Mouse (Mus musculus) c-Kit-negative CD71-positive TER-119-positive erythroid progenitor cells, embryonic 14.5 days (primary cell): ENCODE measurements around the gene Flvcr1.

Source experiments
- DNase-seq: peaks from one replicate; pipeline ENCODE4 v3.0.0-alpha.2; 2013; ENCODE audit warnings: low read depth, low spot score

Gene Flvcr1

DNA sequence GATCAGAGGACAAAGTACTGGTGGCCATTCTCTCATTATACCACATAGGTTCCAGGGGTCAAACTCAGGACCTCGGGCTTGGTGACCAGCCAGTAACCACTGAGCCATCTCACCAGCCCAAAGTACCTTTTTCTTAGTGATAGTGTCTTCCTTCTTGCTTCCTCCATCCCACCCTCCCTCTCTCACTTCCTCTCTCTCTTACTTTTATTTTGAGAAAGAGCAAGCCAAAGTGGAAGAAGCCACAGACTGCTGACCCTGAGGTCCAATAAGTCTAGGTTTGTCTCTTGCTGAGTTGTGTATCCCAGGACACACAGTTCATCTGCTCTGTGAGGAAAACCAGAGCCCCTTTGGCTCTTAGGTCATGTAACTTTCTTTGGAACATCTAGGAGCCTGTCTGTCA lies 45.5 kb downstream of the Flvcr1 start:
- DNase-seq, result no peak

DNA sequence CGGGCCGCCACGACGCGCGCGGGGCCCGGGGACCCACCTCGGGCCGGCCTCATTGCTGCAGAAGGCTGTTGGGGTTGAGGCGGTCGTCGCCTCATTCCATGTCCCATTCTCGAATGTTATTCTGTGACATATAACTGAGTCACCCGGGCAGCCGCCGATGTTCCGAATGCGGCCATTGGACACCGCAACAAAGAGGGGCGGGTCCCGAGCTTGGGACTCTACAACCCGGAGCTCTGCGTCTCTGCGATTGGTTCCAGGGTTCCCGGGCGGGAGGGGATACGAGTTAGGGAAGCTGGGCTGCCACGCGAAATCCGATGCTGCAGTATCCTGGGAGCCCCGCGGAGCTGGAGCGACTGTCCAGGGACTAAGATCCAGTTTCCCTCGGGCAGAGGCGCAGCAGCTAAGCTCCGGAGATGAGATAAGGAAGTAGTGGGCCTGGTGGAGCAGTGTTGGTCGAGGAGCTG lies 46.8 kb downstream of the Flvcr1 start, which contains the start of gene Vash2:
Gene Vash2, minus strand, starts transcription at position 197 of the 464 bp plus-strand sequence.
- no peak for DNase-seq

DNA sequence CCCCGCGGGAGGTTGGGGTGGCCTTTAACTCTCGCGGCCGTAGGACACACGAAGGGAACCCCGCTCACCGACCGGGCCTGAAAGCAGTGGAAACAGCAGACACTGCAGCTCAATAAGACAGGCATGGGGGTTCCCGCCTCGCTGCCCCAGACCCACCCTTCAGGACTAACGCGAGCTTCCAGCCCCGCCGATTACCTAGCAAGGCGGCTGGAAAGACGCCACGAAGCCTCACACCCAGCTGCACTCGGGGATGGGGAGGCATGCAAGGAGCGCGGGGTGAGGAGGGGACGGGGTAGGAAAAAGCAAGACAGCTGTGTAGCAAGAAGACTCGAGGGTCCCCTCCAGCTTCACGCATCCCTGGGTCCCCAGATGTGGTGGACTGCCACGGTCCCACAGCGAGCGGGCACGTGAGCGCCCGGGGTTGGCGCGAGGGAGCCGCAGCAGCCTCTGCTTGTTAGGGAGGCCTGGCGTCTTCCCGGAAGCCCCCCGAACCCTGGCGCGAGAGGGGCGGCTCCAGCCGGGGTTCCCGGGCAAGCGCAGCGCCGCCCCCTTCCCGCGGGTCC lies 47.4 kb downstream of the Flvcr1 start:
- DNase-seq, result no peak

DNA sequence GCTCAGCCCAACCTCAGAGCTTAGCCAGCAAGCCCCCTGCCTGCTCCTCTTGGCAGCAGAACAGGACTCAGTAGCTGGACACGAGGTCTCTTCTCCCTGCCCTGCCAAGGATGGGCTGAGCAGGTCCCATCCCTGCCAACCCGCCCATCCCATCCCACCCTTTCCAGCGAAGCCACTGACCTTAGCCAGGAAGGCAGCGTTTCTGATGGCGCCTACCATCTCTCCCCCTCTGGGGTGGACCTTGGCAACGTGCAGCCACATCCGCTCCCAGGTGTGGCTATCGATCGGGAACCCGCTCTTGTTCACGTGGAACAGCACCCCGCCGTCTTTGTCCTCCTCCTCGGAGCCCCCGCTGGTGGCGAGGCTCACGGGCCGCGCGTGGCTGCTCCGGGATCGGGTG lies 48.0 kb downstream of the Flvcr1 start:
- DNase-seq, result no peak

DNA sequence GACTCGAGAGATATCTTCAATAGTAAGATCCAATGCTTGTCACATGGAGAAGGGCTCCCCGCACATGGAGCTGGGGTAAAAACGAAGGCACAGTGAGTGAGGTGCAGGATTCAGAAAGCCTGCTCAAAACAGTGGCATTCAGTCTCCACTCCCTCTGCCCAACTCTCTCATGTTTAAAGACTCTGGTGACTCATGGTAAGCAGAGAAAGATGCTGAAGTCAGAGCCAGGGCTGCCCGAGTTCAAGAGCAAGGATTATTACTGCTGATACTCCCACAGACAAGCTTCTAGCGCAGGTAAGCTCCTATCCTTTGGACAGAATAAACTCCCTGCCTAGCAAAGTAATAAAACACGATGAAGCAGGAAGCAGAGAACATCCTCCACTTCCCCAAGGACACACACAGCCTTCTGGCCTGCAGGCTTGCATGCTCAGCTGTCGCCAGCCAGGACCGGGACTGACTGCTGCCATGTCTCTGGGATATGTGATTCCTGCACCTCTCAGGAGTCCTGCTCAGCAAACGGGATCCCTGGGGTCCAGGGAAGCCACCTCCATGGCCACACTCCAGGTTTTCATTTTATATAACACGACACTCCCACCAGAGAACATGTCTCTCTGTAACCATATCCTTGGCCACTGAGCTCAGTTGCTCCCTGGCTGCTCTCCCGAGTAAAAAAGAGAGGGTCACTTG lies 48.9 kb downstream of the Flvcr1 start:
- no peak for DNase-seq

DNA sequence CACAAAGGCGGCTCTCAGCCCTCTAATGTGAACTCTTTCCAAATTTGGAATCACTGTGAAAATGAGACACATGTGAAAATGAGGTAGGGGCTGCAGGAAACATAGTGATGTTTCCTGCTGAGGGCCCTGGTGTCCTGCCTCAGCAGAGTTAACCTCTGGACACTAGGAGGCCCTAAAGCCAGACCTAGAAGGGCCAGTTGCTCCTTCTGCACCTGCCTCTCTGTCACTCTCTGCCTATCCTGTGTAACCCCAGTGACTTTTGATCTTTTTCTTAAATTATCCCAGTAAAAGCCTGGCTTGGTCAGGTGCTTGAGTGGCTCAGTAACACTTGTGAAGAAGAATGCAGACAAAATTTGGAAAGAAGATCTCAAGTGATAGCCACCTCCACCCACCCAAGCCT lies 51.1 kb downstream of the Flvcr1 start:
- DNase-seq, result no peak

DNA sequence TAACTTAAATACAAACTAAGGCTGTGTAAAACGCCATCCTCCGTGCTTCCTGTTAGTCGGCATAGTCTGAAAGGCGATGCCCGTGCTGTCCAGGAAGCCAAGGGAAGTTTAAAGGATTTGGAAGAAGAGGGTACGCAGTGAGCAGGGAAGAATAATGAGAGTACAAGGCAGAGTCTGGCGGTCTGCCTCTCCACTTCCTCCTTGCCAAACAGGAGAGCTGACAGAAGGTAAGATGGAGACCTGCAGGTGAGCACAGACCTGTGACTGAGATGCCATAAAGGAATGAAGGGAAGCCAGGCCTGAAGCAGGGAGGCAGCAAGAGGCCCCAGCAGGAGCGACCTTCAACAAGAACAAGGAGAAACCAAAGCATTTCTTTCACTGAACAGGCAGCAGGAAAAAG lies 51.8 kb downstream of the Flvcr1 start:
- DNase-seq, result no peak

DNA sequence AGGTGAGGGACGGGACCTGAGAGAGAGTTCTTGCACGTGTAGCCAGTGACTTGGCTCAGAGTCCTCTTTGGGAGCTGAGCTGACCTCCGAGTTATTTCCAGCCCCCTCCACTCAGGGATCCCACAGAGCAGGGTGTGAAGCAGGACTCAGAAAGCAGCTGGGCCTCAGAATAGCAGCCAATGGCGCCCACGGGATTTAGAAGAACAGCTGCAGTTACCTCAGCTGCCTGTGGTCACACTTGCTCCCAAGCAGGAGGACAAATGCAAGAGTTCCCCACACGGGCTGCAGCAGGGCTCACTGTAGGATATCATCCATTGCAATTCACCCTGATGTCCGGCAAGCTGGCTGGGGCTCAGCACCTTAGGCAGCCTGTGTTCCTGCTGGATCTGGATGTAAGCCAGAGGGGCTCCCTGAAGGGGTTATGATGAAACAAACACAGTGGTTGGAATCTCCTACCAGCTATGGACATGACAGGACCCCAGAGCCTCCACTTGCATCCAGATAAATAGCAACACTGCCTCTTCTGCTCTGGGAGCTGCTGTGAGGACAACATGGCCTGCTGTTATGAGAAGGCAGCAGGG lies 53.3 kb downstream of the Flvcr1 start:
- no peak for DNase-seq

DNA sequence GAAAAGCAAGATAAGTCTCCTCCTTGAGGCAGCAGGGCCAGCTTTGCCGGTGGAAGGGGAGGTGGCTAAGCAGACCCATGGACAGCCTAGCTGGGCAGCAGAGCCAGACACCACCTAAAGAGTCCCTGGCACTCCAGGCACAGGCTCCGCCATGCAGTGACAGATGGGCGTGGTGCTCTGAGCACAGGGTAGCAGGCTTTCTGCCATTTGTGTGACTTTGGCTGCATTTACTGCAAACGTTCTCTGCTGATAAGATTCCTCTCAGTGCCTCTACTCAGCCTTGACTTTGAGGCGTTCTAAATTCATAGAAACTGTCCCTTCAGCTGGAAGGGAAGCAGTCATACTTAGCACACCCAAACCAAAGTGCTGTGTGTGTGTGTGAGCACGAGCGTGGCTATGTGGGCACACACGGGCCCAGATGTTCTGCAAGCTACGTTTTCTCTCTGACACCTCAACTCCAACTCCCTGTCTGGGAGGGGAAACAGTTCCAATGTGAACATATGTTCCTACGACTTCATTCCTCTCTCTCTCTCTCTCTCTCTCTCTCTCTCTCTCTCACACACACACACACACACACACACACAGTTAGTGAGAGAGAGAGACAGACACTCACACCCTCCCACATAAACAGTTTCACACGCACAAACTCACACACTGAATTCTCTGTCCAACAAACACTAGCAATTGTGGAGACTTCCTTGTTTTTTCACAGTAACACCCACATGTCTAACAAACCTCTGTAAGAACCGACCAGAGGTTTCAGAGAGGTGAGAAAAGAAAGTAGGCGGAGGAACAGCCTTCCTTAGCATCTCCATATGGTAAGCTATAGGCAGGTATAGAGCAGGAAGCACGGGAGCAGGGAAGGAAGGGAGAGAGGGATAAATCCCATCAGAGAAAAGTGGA lies 54.0 kb downstream of the Flvcr1 start:
- no peak for DNase-seq

DNA sequence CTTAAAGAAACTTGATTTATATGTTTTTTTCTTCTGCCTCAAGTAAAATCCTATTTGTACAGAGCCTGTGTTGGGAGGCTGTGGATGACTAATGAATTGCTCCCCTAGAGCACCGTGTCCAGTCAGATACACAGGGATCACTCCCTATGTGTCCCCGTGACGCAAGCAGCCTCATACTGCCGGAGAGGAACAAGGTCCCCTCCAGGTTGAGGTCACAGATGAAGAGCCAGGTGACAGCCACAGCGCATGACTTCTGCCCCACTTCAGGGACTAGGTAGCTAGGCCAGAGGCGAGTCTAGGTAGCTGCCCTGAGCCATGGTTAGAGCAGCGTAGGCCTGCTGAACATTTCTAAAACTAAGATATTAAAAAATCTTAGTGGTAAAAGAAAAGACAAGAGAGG lies 57.9 kb downstream of the Flvcr1 start:
- no peak for DNase-seq

DNA sequence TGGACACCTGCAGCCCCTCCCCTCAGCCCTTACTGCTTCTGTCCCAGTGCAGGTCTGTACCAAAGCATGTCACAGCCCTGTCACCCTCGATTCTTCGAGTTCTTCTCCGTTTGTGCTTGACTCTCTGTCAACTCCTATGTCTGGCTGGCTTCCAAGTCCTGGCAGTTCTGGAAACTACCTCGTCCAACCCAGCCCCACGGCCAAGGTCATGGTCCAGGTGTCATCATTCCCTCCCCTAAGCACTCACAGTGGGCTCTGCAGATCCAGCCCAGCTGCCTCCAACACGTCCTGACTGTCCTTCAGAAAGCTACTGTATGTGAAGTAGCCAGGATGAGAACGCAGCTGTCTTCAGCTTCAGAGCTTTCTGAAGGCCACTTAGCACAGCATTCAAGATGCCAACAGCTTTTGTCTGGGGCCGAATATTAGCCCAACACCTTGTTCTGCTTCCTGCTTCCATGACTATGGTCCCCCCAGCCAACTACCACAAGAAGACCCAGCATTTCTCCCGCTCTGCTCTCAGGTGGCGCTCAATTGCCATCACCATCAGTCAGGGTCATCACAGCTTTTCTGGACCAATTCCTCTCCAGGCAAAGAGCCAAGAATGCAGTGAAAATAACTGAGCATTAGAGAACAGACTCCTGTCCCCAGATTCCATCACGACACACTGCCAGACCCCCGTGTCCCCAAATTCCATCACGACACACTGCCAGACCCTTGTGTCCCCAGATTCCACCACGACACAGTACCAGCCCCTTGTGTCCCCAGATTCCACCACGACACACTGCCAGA lies 60.8 kb downstream of the Flvcr1 start:
- no peak for DNase-seq

DNA sequence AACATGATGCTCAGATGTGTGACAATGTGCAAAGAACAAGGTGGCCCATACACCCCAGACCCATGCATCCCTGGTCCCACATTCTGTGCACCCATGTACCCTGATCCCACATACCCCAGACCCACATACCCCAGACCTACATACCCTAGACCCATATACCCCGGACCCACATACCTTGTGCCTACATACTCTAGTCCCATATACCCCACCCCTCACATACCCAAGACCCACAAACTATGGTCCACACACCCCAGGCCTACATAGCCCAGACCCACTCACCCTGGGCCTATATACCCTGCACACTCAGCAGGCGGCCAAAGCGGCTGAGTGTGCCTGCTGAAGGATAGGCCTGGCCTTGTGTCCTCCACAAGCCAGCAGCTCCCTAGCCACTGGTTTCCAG lies 63.2 kb downstream of the Flvcr1 start:
- DNase-seq, result no peak

DNA sequence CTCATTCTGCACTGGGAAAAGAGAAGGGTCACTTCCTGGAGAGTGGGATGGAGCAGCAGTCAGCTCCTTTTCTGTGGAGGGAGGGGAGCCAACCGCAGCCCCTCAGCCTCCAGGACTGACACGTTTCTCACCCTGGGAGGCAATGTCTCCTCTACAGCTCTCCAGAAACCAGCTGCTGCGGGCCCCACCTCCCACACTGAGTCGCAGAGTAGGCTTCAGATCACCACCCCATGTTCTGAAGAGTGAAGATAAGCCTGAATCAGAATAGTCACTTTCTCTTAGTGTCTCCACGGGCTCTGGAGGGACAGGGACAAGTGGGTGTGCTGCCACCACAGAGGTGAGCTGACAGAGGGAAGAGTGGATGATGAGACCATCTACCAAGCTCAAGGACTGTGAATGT lies 67.1 kb downstream of the Flvcr1 start:
- no peak for DNase-seq
